Mouse (Mus musculus) embryonic fibroblast, embryonic 13.5 days (primary cell): ENCODE measurements at regions not wholly inside any gene's neighbourhood (a gene's known extent, or its start where the extent isn't known, plus 50 kb on each side); places are given as distances from the start of the nearest gene placed in this dataset.

Source experiments
- CTCF ChIP-seq: IDR thresholded peaks from 2 replicates; pipeline ENCODE4 v1.5.1; 2011; ENCODE audit warnings: mild to moderate bottlenecking, control low read depth, low read length, moderate library complexity, borderline replicate concordance; ENCODE audit not compliant: insufficient read depth
- POLR2A ChIP-seq: IDR thresholded peaks from 2 replicates; pipeline ENCODE4 v1.6.1; 2011; ENCODE audit warnings: low read depth, mild to moderate bottlenecking, control low read depth, low read length, moderate library complexity

GRCm38 (mm10) chr7:145025186-145026013 lies 85.7 kb upstream of the Ccnd1 start:
- TF ChIP-seq POLR2A (no peak), CTCF (no peak)
